Mouse (Mus musculus) hindbrain, embryonic 14.5 days (tissue): ENCODE measurements around the gene Wdr18. TPM values are rescaled to one million over a fixed set of nuclear protein-coding genes. Genes with fewer than 3 reads are reported as not detected.

Source experiments
- ATAC-seq: fragments of 200-750 bp; cut with Nextera tagmentation; 2 replicates; pipeline ENCODE4 v1.8.0; 2017; ENCODE audit warnings: moderate number of reproducible peaks, mild to moderate bottlenecking, moderate TSS enrichment, moderate library complexity; ENCODE audit not compliant: low FRiP score
- DNase-seq: peaks from one replicate; pipeline ENCODE4 v3.0.0-alpha.2; 2015; ENCODE audit warnings: low spot score
- H3K27ac ChIP-seq: fragments of 300-500 bp; sonication (generic); 2 replicates; pipeline ENCODE4 v1.5.1; 2014; ENCODE audit warnings: mild to moderate bottlenecking, moderate library complexity
- H3K27me3 ChIP-seq: fragments of 300-500 bp; sonication (generic); 2 replicates; pipeline ENCODE4 v1.6.1; 2014; ENCODE audit warnings: mild to moderate bottlenecking, low read length, mixed read lengths; ENCODE audit not compliant: control insufficient read depth, insufficient read depth
- H3K36me3 ChIP-seq: fragments of 300-500 bp; sonication (generic); replicated peaks from 2 replicates; pipeline ENCODE4 v1.6.1; 2014; ENCODE audit not compliant: control insufficient read depth, insufficient read depth
- H3K4me1 ChIP-seq: fragments of 300-500 bp; sonication (generic); replicated peaks from 2 replicates; pipeline ENCODE4 v1.6.1; 2014; ENCODE audit warnings: antibody characterized with exemption, low read length, mixed read lengths; ENCODE audit not compliant: control insufficient read depth, insufficient read depth
- H3K4me2 ChIP-seq: fragments of 300-500 bp; sonication (generic); replicated peaks from 2 replicates; pipeline ENCODE4 v1.6.1; 2014; ENCODE audit warnings: mild to moderate bottlenecking, moderate library complexity
- H3K4me3 ChIP-seq: fragments of 300-500 bp; sonication (generic); replicated peaks from 2 replicates; pipeline ENCODE4 v1.5.1; 2014; ENCODE audit warnings: mild to moderate bottlenecking, low read length
- H3K9ac ChIP-seq: fragments of 300-500 bp; sonication (generic); 2 replicates; pipeline ENCODE4 v1.6.1; 2014
- H3K9me3 ChIP-seq: fragments of 300-500 bp; sonication (generic); 2 replicates; pipeline ENCODE4 v1.6.1; 2016; ENCODE audit warnings: low read length; ENCODE audit not compliant: control insufficient read depth
- WGBS: fragments of 180-500 bp; shearing (Covaris S2); extraction: QIAGEN DNeasy Blood & Tissue Kit; methylation state at CpG from one replicate; pipeline ENCODE4 v1.1.7; 2014; 5-methylcytosine and 5-hydroxymethylcytosine counted together
- polyA plus RNA-seq: library from polyadenylated mRNA; unstranded; fragments of >200 nt; fragmentation: Nextera tagmentation; extraction: Ambion mirVana; gene quantifications from 2 replicates; pipeline ENCODE4 v1.2.1, GENCODE M21; 2014

Wdr18 gene
- polyA plus RNA-seq, 1 experiment from 2014 or later, result 91.8 TPM

DNA sequence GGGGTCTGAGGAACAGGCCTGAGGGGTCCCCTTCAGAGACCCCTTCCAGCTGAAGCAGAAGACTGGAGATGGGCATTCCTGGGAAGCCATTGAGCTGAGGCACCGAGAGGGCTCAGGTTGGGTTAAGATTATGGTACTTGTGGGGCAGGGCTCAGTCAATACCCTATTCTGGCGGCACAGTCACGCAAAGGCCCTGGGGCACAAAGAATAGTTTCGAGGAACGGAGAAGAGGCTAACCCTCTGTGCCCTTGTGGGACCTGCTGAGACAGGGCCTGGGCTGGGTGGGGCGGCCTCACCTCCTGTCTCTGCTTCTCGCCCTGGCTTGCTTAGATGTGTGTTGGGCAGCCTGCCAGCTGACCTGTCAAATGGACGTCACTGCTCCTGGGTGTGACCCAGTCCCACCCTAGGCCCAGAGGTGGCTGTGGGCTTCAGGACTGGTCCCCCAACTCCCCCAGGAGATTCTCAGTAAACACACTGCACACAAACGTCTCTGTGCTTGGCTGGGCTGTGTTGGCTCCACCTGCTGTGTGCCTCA, 26.7 kb upstream of the Wdr18 start:
- H3K4me1 ChIP-seq, result peaks cover 38% of the 10 kb centered on the region

DNA sequence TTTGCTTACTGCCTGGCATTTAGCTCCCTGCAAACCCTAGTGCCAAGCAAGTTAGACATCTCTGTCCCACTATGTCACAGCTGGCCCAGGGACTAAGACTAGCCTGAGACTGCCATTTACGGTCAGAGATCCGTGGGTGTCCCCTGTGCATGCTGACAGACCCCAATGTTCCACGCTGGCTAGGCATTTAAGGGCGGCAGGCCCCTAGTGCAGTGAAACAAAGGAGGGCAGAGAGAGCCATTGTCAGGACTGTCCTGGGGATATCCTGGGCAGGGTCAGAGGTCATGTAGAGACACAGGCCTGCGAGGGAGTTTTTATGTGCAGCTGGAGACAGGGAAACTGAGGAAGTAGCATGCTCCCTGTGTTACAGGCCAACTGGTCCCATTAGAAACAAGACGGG, 26.1 kb upstream of the Wdr18 start:
- Histone ChIP-seq H3K4me3 (no peak overlapping the region), H3K4me1 (peaks cover 36% of the 10 kb centered on the region), H3K9ac (no peak overlapping the region), H3K4me2 (no peak overlapping the region), H3K27ac (peak overlapping the region; percentile 49; the same call in 1 of the 2 replicates), H3K9me3 (no peaks in the 10 kb centered on the region), H3K36me3 (peaks cover 27% of the 10 kb centered on the region), H3K27me3 (no peaks in the 10 kb centered on the region)
- DNase-seq, result no peak
- 24% methylated on average over 6 of the region's 6 CpGs for WGBS
- ATAC-seq, result no peak

More for the DNA sequence above, 26.7 kb upstream of the Wdr18 start:
- H3K4me3 ChIP-seq, result no peak overlapping the region
- H3K4me2 ChIP-seq, result no peak overlapping the region
- H3K36me3 ChIP-seq, result peaks cover 27% of the 10 kb centered on the region
- no peak overlapping the region for H3K9ac ChIP-seq
- no peaks in the 10 kb centered on the region for H3K9me3 ChIP-seq
- 62% methylated on average over 9 of the region's 9 CpGs for WGBS
- no peak for DNase-seq
- ATAC-seq, result no peak
- no peaks in the 10 kb centered on the region for H3K27me3 ChIP-seq
- H3K27ac ChIP-seq, result 0 out of 2 replicates have a peak overlapping the region, but pooled peaks have one; percentile 49

DNA sequence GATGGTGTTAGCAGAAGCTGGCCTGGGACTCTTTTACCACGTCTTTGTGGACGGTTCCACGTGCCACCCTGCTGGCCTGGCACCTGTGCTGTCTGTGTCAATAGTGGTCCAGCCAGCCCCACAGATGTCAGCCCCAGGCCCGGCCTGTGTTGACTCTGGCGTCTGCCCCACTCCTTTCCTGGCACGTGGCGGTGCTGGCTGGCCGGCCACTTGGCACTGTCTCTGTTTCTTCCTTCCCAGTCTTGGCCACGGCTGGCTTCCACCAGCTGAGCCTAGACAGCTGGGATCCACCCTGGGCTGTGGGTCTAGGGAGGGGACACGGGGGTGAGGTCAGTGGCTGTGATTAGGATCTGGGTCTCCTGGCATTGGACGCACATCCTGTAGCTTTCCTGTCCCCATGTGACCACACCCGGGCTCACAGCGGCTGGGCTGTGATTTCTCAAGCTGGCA, 25.7 kb upstream of the Wdr18 start:
- Histone ChIP-seq H3K27me3 (no peaks in the 10 kb centered on the region), H3K9me3 (no peaks in the 10 kb centered on the region), H3K9ac (0 out of 2 replicates have a peak overlapping the region, but pooled peaks have one; percentile 20), H3K36me3 (peaks cover 27% of the 10 kb centered on the region), H3K27ac (peak overlapping the region; percentile 49; the same call in 1 of the 2 replicates), H3K4me2 (no peak overlapping the region), H3K4me3 (no peak overlapping the region), H3K4me1 (peaks cover 32% of the 10 kb centered on the region)
- WGBS, result 50% methylated on average over 13 of the region's 13 CpGs
- peak; percentile 68 for DNase-seq
- peak; percentile 57 for ATAC-seq

DNA sequence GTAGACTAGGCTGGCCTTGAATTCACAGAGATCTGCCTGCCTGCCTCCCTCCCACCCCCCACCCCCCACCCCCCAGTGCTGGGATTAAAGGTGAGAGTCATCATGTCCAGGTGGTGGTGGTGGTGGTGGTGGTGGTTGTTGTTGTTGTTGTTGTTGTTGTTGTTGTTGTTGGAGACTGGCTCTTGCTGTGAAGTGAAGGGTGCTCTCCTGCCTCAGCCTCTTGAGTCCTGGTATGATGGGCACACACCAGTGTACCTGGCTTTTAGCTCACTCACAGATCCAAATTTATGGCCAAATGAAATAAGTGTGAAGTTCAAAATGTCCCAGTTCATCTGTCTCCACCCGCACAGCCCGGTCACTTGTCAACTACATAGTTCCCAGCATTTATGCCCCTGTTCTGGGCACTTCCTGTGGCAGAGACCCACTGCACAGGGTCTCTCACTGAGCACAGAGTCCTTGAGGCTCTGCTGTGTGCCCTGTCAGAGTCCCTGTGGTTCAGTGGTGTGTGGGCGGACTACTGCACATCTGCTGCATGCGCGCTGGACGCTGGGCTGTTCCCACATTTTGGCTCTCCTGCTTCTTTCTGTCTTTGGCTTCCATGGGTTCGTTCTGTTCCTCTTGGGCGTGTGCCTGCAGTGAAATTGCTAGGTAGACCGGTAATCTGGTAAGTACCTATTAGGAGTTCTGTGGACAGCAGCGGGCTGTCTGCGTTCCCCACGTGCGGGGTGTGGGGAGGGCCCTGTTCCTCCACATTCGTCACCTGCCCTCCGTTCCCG, 25.0 kb upstream of the Wdr18 start:
- Histone ChIP-seq H3K27me3 (no peaks in the 10 kb centered on the region), H3K9ac (no peak overlapping the region), H3K27ac (no peak overlapping the region), H3K9me3 (no peaks in the 10 kb centered on the region), H3K4me1 (peaks cover 27% of the 10 kb centered on the region), H3K4me3 (no peak overlapping the region), H3K4me2 (no peak overlapping the region), H3K36me3 (peaks cover 27% of the 10 kb centered on the region)
- WGBS, result 87% methylated on average over 16 of the region's 16 CpGs
- no peak for DNase-seq
- ATAC-seq, result no peak

DNA sequence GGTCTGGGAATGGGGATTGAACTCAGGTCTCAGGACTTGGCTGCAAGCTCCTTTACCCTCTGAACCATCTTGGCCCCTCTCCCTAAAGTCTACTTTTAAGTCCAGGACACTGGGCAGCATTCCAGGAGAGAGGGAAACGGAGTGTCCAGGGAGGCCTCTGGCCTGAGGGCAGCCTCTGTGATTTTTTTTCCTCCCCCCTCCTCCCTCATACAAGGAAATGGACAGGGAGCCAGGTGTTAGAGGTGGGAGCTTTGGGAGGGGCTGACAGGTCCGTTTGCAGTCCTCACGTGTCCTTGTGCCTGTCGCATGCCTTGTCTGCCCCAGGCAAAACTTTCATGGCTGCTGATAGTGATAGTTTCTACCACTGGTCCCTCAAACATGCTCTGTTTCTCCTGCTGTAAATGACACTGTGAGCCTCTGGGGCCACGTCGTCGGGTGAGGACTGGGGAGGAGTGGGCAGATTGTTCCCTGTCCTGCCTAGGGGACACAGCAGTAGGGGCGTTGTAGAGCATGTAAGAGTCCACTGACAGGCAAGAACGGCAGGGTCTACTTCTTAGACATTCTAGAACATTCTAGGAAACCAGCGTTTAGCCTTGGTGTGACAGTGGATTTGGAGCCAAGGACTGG, 23.6 kb upstream of the Wdr18 start:
- no peak overlapping the region for H3K4me2 ChIP-seq
- 71% methylated on average over 10 of the region's 10 CpGs for WGBS
- H3K27ac ChIP-seq, result no peak overlapping the region
- ATAC-seq (no peak), DNase-seq (no peak)
- H3K4me3 ChIP-seq, result no peak overlapping the region
- H3K9ac ChIP-seq, result no peak overlapping the region
- H3K4me1 ChIP-seq, result peaks cover 21% of the 10 kb centered on the region
- peaks cover 23% of the 10 kb centered on the region for H3K36me3 ChIP-seq
- no peaks in the 10 kb centered on the region for H3K9me3 ChIP-seq
- H3K27me3 ChIP-seq, result no peaks in the 10 kb centered on the region

DNA sequence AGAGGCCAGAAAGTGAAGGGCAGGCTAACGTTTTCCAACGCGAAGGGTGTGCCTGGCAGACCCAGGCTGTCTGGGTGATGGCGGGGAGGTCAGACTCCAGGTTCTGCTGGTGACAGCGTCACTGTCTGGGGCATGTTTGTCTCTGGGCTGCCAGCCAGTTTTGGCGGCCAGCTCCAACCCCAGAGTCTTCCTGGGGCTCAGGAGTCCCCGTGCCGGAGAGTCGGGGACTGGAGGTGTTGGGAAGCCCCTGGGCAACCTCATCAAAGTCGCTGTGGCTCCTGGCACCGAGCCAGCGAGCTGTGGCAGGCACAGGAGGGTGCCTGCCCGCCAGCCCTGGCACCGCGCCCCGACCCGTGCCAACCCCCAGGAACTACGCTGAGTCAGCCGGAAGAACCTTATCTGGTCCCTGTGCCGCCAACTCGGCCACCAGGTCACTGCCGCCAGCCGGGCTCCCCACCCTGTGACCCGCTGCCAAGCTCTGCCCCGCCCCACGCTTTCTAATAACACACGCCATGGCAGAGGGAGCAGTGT, 23.0 kb upstream of the Wdr18 start:
- no peak overlapping the region for H3K27ac ChIP-seq
- DNase-seq (no peak), ATAC-seq (no peak)
- H3K4me2 ChIP-seq, result no peak overlapping the region; the same call in 1 of the 2 replicates
- no peak overlapping the region for H3K9ac ChIP-seq
- H3K27me3 ChIP-seq, result no peaks in the 10 kb centered on the region
- peaks cover 17% of the 10 kb centered on the region for H3K36me3 ChIP-seq
- H3K4me1 ChIP-seq, result peaks cover 21% of the 10 kb centered on the region
- H3K4me3 ChIP-seq, result no peak overlapping the region
- 48% methylated on average over 27 of the region's 27 CpGs for WGBS
- no peaks in the 10 kb centered on the region for H3K9me3 ChIP-seq

DNA sequence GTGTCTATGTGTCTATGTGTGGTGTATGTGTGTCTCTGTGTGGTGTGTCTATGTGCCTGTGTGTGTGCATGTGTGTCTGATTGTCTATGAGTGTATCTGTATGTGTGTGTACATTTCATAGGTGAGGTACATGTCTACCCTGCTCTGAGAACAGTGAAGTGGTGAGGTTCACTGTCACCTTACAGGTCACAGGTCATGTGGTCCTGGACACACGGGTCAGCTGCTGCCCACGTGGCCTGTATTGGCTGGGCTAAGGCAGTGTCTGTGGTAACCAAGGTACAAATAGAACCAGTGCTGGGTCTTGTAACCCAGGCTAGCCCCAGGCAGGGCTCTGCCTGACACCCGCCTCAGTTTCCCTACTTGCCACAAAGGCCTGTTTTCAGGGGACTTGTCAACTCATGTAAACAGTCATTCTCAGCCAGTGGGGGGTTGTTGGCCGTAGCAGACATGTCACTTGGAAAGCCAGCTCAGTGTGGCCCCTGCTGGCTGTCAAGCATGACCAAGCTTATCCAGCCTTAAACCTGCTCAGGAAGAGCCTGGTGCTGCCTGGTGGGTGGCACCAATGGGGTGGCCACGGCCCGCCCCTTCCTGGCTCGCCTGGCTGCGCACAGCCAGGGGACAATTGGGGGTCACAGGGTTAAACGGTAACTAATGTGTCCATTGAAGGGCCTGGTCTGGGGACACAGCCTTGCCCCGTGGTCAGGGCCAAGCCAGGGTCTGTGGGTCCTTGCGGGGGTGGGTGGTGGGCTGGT, 22.0 kb upstream of the Wdr18 start:
- WGBS, result 33% methylated on average over 11 of the region's 11 CpGs
- Histone ChIP-seq H3K4me3 (no peak overlapping the region), H3K4me1 (peaks cover 11% of the 10 kb centered on the region), H3K4me2 (no peak overlapping the region), H3K27me3 (no peaks in the 10 kb centered on the region), H3K9me3 (no peaks in the 10 kb centered on the region), H3K27ac (no peak overlapping the region), H3K36me3 (peaks cover 14% of the 10 kb centered on the region; the same call in 1 of the 2 replicates), H3K9ac (no peak overlapping the region)
- no peak for ATAC-seq
- DNase-seq, result no peak

DNA sequence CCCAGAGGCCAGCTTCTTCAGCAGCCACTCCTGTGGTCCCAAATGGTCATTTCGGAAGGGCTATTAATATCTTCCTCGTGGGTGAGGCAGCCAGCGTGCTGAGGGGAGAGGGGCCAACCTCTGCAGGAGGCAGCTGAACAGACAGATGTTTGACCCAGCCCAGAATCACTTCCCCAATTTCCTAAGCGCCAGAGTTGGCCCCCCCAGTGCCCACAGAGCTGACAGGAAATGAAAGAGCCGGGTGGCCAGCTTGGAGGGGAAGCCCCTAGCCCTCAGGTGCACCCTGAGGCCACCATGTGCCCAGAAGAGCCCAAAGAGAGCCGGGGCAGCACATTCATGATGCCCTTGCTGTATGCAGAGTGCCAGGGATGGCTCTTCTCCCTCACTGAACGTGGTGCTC, 19.2 kb upstream of the Wdr18 start:
- H3K9ac ChIP-seq, result no peak overlapping the region
- DNase-seq, result no peak
- H3K4me3 ChIP-seq, result no peak overlapping the region
- no peak overlapping the region for H3K27ac ChIP-seq
- WGBS, result 74% methylated on average over 7 of the region's 7 CpGs
- ATAC-seq, result no peak
- peaks cover 11% of the 10 kb centered on the region for H3K4me1 ChIP-seq
- H3K9me3 ChIP-seq, result no peaks in the 10 kb centered on the region
- H3K27me3 ChIP-seq, result no peaks in the 10 kb centered on the region
- peaks cover 3% of the 10 kb centered on the region; the same call in 1 of the 2 replicates for H3K36me3 ChIP-seq
- H3K4me2 ChIP-seq, result no peak overlapping the region
